In the genomic region with DNA sequence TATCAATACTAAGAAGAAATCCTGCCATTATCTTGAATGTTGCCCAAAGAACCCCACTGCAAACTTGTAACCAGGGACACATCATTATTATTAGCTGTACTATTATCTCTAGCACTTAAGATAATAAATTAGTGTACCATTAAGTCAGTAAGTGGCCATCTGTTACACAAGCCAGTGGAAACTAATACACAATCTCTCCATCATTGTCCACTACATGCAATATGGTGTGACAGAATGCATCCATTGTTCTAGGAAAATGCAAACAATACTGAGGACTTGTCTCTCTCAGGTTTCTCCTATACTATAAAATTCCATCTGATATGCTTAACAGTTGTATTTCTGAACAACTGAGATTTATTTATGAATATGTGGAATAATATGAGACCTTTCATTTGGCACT, we compare ENCODE assay signal across 17 mouse cellular contexts.
A peak's percentile ranks its signal among the peaks of the same experiment; 100 is the strongest.
DNase-seq lines count a peak whose midpoint lies in the region; ATAC-seq and TF ChIP-seq lines count a peak whose summit lies in the region.
"Had no signal": no experiment of that assay in that cellular context is flagged by ENCODE, and none has a peak within 500 bp of the region (broad histone marks: within the 10 kb centered on the region; RNA-seq: fewer than 3 reads in every experiment).

No protein-coding gene starts in this region.

- no peak for TF ChIP-seq CTCF in hindbrain, postnatal 0 days (IDR thresholded peaks at IDR 0.05; ENCODE audit: low read depth)

- no peak overlapping the region for H3K4me3 ChIP-seq in hindbrain, embryonic 13.5 days
- no peak overlapping the region for H3K4me3 ChIP-seq in hindbrain, postnatal 0 days (ENCODE audit: low read length)
- H3K4me3 ChIP-seq in neural tube, embryonic 11.5 days (ENCODE audit: low read depth, low read length), result no peak overlapping the region
- H3K4me3 ChIP-seq in neural tube, embryonic 15.5 days (replicated peaks), result no peak overlapping the region
- no peak overlapping the region for H3K4me3 ChIP-seq in neural tube, embryonic 14.5 days (ENCODE audit: low read depth, low read length)
- H3K4me3 ChIP-seq: embryonic facial prominence, embryonic 10.5 days; embryonic facial prominence, embryonic 12.5 days; forebrain, embryonic 13.5 days; forebrain, embryonic 15.5 days had no signal

- H3K4me2 ChIP-seq in hindbrain, embryonic 13.5 days, result no peak overlapping the region
- H3K4me2 ChIP-seq in hindbrain, postnatal 0 days (ENCODE audit: low read depth, low read length), result no peak overlapping the region
- no peak overlapping the region for H3K4me2 ChIP-seq in neural tube, embryonic 11.5 days (ENCODE audit: low read depth)
- no peak overlapping the region for H3K4me2 ChIP-seq in neural tube, embryonic 15.5 days
- H3K4me2 ChIP-seq in neural tube, embryonic 14.5 days (ENCODE audit: low read depth, low read length), result no peak overlapping the region
- H3K4me2 ChIP-seq: embryonic facial prominence, embryonic 12.5 days; forebrain, embryonic 13.5 days; forebrain, embryonic 15.5 days had no signal

- no peak for DNase-seq in hindbrain, postnatal 0 days (ENCODE audit: low spot score)
- DNase-seq in neural tube, embryonic 11.5 days (ENCODE audit: low spot score), result no peak
- DNase-seq in retina, embryonic 14.5 days (ENCODE audit: low spot score), result peak; percentile 4
- no peak for DNase-seq in retina, postnatal 1 day
- no peak for DNase-seq in layer of hippocampus, adult 8-10 months (ENCODE audit: low spot score in 2 of 2)
- DNase-seq: adrenal gland, adult 2 months; adrenal gland, postnatal 10 days; adrenal gland, postnatal 36 days; cerebellum, adult 11-12 months; cerebellum, adult 9-10 months had no signal

- H3K27ac ChIP-seq in hindbrain, embryonic 13.5 days, result peak overlapping the region; percentile 23; the same call in 1 of the 2 replicates
- H3K27ac ChIP-seq in hindbrain, postnatal 0 days, result no peak overlapping the region
- H3K27ac ChIP-seq in neural tube, embryonic 11.5 days (ENCODE audit: low read depth, low read length), result no peak overlapping the region
- no peak overlapping the region for H3K27ac ChIP-seq in neural tube, embryonic 15.5 days (replicated peaks)
- H3K27ac ChIP-seq in neural tube, embryonic 14.5 days (ENCODE audit: low read depth, low read length), result no peak overlapping the region
- H3K27ac ChIP-seq: embryonic facial prominence, embryonic 10.5 days; embryonic facial prominence, embryonic 12.5 days; forebrain, embryonic 13.5 days; forebrain, embryonic 15.5 days had no signal

- H3K4me1 ChIP-seq in hindbrain, embryonic 13.5 days (replicated peaks), result peaks cover 3% of the 10 kb centered on the region; the same call in 1 of the 2 replicates
- H3K4me1 ChIP-seq in hindbrain, postnatal 0 days (ENCODE audit: insufficient read depth, low read length), result no peaks in the 10 kb centered on the region
- H3K4me1 ChIP-seq in neural tube, embryonic 11.5 days (ENCODE audit: control insufficient read depth, insufficient read depth, low read length), result no peaks in the 10 kb centered on the region
- peaks cover 6% of the 10 kb centered on the region; the same call in 1 of the 2 replicates for H3K4me1 ChIP-seq in neural tube, embryonic 15.5 days
- H3K4me1 ChIP-seq in neural tube, embryonic 14.5 days (ENCODE audit: control insufficient read depth, insufficient read depth, low read length), result no peaks in the 10 kb centered on the region
- H3K4me1 ChIP-seq: embryonic facial prominence, embryonic 10.5 days; embryonic facial prominence, embryonic 12.5 days; forebrain, embryonic 13.5 days; forebrain, embryonic 15.5 days had no signal

- no peaks in the 10 kb centered on the region for H3K36me3 ChIP-seq in hindbrain, embryonic 13.5 days
- H3K36me3 ChIP-seq in hindbrain, postnatal 0 days (ENCODE audit: insufficient read depth, low read length), result no peaks in the 10 kb centered on the region
- no peaks in the 10 kb centered on the region for H3K36me3 ChIP-seq in neural tube, embryonic 11.5 days (ENCODE audit: control insufficient read depth, insufficient read depth, low read length)
- no peaks in the 10 kb centered on the region for H3K36me3 ChIP-seq in neural tube, embryonic 15.5 days
- H3K36me3 ChIP-seq in neural tube, embryonic 14.5 days (ENCODE audit: control insufficient read depth, insufficient read depth, low read length), result no peaks in the 10 kb centered on the region
- H3K36me3 ChIP-seq: embryonic facial prominence, embryonic 10.5 days; embryonic facial prominence, embryonic 12.5 days; forebrain, embryonic 15.5 days had no signal

- no peak overlapping the region for H3K9ac ChIP-seq in hindbrain, embryonic 13.5 days
- H3K9ac ChIP-seq in hindbrain, postnatal 0 days (replicated peaks; ENCODE audit: low read length), result no peak overlapping the region
- H3K9ac ChIP-seq in neural tube, embryonic 11.5 days (ENCODE audit: low read length), result no peak overlapping the region
- no peak overlapping the region for H3K9ac ChIP-seq in neural tube, embryonic 15.5 days (replicated peaks)
- H3K9ac ChIP-seq in neural tube, embryonic 14.5 days (replicated peaks; ENCODE audit: low read depth, low read length), result no peak overlapping the region
- H3K9ac ChIP-seq: embryonic facial prominence, embryonic 12.5 days; forebrain, embryonic 13.5 days; forebrain, embryonic 15.5 days had no signal

- no peaks in the 10 kb centered on the region for H3K9me3 ChIP-seq in hindbrain, embryonic 13.5 days
- H3K9me3 ChIP-seq in hindbrain, postnatal 0 days (ENCODE audit: low read length), result no peaks in the 10 kb centered on the region
- no peaks in the 10 kb centered on the region for H3K9me3 ChIP-seq in neural tube, embryonic 11.5 days (ENCODE audit: control insufficient read depth, low read length)
- no peaks in the 10 kb centered on the region for H3K9me3 ChIP-seq in neural tube, embryonic 15.5 days (replicated peaks)
- H3K9me3 ChIP-seq in neural tube, embryonic 14.5 days (ENCODE audit: control insufficient read depth, low read length), result no peaks in the 10 kb centered on the region
- H3K9me3 ChIP-seq: embryonic facial prominence, embryonic 10.5 days; embryonic facial prominence, embryonic 12.5 days; forebrain, embryonic 13.5 days; forebrain, embryonic 15.5 days had no signal

- no peaks in the 10 kb centered on the region for H3K27me3 ChIP-seq in hindbrain, embryonic 13.5 days
- H3K27me3 ChIP-seq in hindbrain, postnatal 0 days (ENCODE audit: insufficient read depth, low read length), result no peaks in the 10 kb centered on the region
- no peaks in the 10 kb centered on the region for H3K27me3 ChIP-seq in neural tube, embryonic 11.5 days (ENCODE audit: control insufficient read depth, insufficient read depth, low read length)
- H3K27me3 ChIP-seq in neural tube, embryonic 15.5 days (replicated peaks), result no peaks in the 10 kb centered on the region
- no peaks in the 10 kb centered on the region for H3K27me3 ChIP-seq in neural tube, embryonic 14.5 days (ENCODE audit: control insufficient read depth, insufficient read depth, low read length)
- H3K27me3 ChIP-seq: embryonic facial prominence, embryonic 12.5 days; forebrain, embryonic 13.5 days; forebrain, embryonic 15.5 days had no signal

- ATAC-seq in hindbrain, embryonic 13.5 days (ENCODE audit: low FRiP score), result peak; percentile 52; the same call in 1 of the 2 replicates
- ATAC-seq in hindbrain, postnatal 0 days, result no peak
- peak; percentile 50; the same call in 1 of the 2 replicates for ATAC-seq in neural tube, embryonic 11.5 days (ENCODE audit: insufficient read depth, low FRiP score, low TSS enrichment)
- ATAC-seq in neural tube, embryonic 15.5 days (ENCODE audit: low FRiP score), result no peak
- ATAC-seq in neural tube, embryonic 14.5 days (ENCODE audit: low read depth), result 0 out of 2 replicates have a peak, but pooled peaks have one; percentile 57
- ATAC-seq: forebrain, embryonic 13.5 days; forebrain, embryonic 15.5 days had no signal

Comparison
In these comparisons a context has a peak if more than half of its experiments do, and no peak if none do; other contexts are left out.
1. ATAC-seq: peak in hindbrain, embryonic 13.5 days (single experiment), neural tube, embryonic 11.5 days (single experiment) and neural tube, embryonic 14.5 days (single experiment); none in hindbrain, postnatal 0 days (single experiment) and neural tube, embryonic 15.5 days (single experiment).